Mouse (Mus musculus): Measurements from ENCODE around the gene Fam50b.

GRCm38 (mm10) chr13:34794426-34794825, 59.8 kb downstream of the Fam50b start:
- TF ChIP-seq CTCF (IDR thresholded peaks at IDR 0.05; ENCODE audit: borderline replicate concordance, extremely low read depth, insufficient read depth, insufficient read length), result no peak
- TF ChIP-seq POLR2A (IDR thresholded peaks at IDR 0.05; ENCODE audit: borderline replicate concordance, extremely low read depth, insufficient read depth, insufficient read length, poor library complexity, severe bottlenecking), result no peak

All from brain, embryonic 14.5 days (tissue).